Mouse (Mus musculus): ENCODE results near the gene 9330159F19Rik.
A peak's percentile ranks its signal among the peaks of the same experiment; 100 is the strongest.

9330159F19Rik gene

DNA sequence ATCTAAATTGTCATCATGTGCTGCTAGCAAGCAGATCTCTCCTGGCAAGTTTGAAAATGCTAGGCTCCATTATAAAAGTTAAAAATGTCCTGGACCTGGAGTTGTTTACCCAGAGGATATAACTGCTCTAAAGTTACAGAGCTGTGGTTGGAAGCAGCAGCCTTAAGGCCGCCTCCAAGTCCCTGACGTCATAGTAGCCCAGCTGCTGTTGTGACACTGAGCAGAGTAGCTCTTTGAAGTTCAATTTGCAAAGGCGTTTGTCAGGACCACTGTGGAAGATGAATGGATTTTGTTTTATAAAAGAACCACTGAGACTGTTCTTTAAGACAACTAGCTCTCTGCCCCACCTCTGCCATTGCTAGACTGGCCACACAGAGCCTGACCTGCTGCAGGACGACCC is at the start of gene 9330159F19Rik:
Gene 9330159F19Rik, plus strand, starts transcription at position 154 of the 400 bp plus-strand sequence.
- peak; percentile 24 for DNase-seq (ENCODE audit: low read depth, low spot score)

DNA sequence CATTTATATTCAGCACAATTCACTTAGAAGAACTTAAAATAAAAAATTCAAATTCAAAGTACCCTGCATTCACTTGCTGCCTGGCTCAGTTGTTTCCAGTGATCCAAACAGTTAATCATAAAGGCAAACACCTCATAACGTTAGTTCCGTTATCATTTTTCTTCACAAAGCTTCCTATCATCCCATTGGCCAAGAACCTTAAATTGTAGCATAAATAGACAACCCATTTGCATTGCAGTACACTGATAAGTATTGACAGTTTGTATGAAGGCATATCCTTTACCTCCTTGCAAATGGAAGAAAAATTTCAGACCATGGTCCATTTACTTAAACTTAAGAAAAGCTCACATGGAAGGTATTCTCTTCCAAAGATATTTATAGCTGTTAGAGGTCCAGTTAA is 49.7 kb upstream of the 9330159F19Rik start:
- no peak for DNase-seq (ENCODE audit: low read depth, low spot score)

DNA sequence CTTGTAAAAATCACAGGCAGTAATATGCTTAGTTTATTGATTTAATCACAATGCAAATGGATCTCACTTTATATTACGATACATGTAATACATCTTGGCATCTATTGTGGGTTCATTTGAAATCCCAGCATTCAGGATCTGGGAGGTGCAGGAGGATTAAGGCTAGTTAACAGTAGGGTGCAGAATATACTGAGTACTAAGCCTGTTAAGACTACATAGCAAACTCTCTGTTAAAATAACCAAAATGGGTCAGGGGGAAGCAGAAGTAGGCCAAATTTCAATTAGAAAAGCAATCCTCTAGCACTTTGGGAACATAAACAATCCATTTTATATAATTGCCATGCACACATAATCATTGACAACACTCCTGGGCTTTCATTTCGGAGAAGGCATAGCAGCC is 37.6 kb upstream of the 9330159F19Rik start:
- DNase-seq (ENCODE audit: low read depth, low spot score) = no peak

DNA sequence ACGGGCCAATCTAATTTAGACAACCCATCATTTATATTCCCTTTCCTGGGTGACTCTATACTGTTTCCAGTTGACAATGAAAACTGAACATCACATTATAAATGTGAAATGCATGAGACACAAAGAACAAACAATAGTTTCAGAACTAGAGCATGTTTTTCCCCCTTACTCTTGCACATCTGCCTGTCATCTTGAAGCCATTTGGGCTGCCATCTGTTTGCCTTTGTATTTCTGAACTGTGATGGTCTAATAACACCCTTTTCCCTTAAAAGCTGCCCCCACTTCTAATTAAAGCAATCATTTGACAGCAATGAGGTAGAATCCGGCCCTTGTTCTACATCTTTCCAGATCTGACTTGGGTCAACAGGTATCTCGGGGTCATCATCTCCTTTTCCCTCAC is 35.8 kb upstream of the 9330159F19Rik start:
- no peak for DNase-seq (ENCODE audit: low read depth, low spot score)

DNA sequence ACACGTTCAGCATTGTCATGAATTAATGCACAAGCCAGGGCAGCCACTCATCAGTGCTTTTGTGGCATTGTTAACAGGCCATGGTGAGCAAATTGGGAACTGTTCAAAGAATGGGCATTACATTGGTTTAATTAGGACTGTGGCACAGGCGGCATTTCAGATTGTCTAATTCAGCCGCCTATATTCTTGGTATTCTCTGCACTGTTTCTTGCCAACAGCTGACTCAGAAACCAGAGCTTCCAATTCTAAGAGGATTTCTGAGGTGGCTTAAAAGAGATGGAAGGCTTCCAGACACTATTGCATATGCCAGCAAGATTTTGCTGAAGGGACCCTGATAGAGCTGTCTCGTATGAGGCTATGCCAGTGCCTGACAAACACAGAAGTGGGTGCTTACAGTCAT is 34.5 kb upstream of the 9330159F19Rik start:
- peak; percentile 56 for DNase-seq (ENCODE audit: low read depth, low spot score)

DNA sequence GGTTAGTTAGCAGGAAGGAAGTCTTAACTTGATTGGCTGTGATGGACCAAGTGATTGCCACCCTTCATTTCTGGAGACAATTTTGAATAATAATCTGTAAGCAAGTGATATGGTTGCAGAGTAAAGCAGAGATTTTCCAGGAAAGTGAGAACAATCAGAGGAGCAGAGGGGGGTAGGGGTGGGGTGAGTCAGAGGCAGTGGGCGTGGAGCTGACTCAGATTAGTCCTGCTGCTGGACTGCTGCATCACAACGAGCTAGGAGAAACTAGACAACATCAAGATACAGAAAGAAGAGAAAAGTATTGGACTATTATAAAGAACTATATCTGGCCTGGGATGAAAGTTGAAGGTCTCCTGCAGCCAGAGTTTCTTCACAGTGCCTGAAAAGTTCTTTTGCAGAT is 33.4 kb upstream of the 9330159F19Rik start:
- peak; percentile 82 for DNase-seq (ENCODE audit: low read depth, low spot score)

DNA sequence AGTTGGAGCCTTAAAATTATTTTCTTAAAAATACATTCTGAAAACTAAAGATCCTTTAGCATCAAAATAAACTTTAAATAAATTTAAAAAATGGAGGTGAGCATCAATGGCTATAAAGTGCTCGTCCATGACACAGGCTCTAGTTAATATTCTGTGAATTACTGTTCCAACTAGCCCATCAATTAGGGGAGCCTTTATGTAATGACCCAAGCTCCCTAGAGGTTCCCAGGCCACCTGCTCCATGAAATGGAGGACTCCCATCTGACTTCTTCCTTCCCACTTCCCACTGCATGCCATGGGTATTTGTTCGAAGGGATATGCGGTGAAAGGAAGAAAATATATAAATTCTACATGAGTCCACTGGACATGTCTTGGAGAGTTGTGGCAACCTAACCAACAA is 31.2 kb upstream of the 9330159F19Rik start:
- no peak for DNase-seq (ENCODE audit: low read depth, low spot score)

DNA sequence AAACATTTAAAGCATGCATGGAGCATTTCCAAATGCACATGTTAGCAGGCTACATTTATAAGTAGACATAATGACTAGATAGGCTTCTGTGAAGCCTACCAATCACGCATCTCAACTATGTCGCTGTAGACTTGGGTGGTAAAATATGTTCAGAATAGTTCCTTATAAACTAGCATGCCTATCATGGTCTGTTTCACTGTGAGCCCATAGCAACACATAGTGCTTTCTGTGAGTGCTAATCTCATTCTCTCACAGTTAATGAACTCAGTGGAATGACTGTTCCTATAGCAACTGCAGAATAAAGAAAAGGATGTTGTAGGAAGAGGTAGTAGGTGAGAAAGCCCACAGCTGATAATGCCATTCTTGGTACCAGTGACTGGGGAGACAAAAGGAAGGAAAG is 30.4 kb upstream of the 9330159F19Rik start:
- DNase-seq (ENCODE audit: low read depth, low spot score) = no peak

DNA sequence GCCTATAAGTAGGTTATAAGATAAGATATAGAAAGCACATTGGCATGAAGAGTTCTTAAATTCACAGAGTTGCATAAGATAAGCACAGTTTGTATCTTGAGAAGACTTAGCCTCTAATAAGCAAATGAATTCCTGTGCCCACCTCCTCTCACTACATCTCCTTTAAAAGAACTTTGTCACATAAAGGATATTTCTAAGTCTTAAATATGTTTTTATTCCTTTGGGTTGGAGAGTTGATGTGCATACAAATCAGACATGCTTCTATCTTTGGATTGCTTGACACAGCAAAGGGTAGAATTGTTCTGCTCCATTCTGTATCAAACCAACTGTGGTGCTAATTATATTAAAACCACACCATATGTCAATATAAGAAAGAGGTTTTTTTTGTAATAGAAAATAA is 17.6 kb upstream of the 9330159F19Rik start:
- DNase-seq (ENCODE audit: low read depth, low spot score) = no peak

DNA sequence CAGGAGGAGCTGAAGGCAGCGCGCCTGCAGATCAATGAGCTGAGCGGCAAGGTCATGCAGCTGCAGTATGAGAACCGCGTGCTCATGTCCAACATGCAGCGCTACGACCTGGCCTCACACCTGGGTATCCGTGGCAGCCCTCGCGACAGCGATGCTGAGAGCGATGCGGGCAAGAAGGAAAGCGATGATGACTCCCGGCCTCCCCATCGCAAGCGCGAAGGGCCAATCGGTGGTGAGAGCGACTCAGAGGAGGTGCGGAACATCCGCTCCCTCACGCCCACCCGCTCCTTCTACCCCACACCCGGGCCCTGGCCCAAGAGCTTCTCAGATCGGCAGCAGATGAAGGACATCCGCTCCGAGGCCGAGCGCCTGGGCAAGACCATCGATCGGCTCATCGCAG is 14.6 kb upstream of the 9330159F19Rik start:
- DNase-seq (ENCODE audit: low read depth, low spot score) = no peak

DNA sequence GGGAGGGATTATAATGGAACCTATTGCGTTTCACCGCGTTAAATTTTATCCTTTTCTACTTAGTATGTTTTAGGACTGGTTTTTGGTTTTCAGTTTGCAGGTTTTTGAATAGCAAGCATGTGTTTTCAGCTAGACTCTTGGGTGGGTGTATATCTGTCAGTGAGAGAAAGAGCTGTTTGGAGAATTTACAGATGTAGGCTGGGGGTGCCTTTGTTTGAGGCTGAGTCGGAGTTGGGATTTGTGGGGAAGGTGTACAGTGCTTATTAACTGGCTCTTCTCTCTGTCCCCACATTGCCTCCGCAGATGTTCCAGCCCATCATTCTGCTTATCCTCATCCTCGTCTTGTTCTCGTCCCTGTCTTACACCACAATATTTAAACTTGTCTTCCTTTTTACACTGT is 12.8 kb upstream of the 9330159F19Rik start, which contains the start of gene Gm49353:
Gene Gm49353, plus strand, starts transcription at position 313 of the 400 bp plus-strand sequence.
- no peak for DNase-seq (ENCODE audit: low read depth, low spot score)

DNA sequence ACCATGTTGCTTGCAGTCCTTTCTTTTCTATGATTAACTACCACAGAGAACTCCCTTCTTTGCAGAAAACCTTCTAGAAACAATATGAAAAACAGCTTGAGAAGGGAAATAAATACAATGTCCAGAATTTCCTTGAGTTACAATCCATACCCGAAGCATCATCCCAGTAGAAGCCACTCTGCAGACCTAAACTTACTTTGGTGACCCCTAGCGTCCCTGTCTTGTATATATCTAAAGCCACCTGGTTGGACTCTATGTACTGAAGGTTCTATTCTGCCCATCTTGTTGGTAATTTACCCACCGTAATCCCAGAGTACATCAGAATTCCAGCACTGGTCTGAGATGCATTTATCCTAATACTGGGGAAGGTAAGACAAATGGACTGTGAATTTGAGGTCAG is 11.6 kb upstream of the 9330159F19Rik start:
- DNase-seq (ENCODE audit: low read depth, low spot score) = peak; percentile 57

DNA sequence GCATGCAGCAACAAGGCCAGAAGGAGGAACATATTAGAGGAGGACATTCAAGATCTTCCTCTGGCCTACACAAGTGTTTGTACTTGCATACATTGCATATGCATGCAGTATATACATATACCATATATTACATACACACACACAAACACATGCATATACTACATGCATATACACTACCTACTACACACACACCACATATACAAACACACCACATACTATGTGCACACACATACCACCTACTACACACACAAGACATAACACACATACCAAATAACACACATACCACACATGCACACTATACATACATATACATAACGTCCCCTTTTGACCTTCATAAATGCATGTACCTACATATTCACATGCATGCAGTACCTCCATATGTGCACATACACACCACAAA is 10.8 kb upstream of the 9330159F19Rik start:
- DNase-seq (ENCODE audit: low read depth, low spot score) = no peak

DNA sequence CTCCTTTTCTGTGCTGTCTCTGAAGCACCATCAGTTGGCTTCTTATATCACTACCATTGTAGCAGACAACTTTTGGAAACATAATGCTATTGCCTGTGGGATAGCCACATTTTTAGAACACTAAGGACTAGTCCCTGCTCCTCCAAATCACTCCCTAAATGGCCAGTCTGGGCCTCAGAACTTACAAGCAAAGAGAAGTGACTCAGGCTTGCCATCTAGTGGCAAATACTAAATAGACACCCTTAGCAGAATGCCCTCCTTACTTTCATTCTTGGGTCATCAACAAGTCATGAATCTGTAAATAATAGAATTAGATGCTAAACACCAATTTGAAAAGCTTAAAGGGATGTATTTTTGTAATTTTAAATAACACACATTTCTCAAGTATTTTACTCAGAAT is 4.7 kb upstream of the 9330159F19Rik start:
- DNase-seq (ENCODE audit: low read depth, low spot score) = peak; percentile 85

DNA sequence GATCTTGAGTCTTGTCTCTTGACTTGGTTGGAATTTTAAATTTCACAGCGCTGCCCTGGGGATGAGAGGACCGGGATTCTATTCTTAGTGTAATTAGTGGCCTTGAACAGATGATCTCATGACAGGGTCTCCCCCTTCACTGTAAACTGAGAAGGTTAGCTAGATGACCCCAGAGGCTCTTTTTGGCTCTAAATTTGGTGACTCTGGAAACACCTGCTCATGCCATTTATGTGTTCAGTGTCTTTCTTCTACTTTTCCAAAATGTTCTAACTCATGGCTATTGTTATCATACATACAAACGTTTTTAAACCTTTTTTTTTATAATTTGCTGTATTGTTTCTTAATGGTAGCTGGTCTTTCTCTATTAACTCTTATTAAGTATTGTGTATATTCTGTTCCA is 2.7 kb upstream of the 9330159F19Rik start:
- DNase-seq (ENCODE audit: low read depth, low spot score) = no peak

DNA sequence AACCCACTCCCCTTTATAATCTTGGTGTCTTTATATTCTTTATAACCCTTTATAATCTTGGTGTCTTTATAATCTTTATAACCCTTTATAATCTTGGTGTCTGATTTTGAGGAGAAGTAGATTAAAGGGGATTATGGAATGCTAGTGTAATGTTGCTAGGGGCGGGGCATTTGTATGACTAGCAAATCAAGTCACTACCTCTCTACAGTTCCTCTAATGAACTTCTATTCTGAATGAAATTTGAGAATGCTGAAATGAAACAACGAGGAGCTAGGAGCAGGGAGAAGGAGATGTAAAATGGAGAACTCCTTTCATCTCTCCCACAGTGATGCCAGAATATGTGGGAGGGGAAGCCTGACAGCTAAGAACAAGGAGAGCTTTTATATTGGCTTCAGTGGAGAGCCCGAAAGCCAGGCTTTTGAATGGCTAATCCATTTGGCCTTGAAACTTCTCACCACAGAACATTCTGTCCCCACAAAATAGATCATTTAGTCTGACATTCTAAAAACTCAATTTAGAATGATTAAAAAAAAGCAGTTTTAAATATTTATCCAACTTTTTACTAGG is 2.2 kb downstream of the 9330159F19Rik start:
- DNase-seq (ENCODE audit: low read depth, low spot score) = no peak

DNA sequence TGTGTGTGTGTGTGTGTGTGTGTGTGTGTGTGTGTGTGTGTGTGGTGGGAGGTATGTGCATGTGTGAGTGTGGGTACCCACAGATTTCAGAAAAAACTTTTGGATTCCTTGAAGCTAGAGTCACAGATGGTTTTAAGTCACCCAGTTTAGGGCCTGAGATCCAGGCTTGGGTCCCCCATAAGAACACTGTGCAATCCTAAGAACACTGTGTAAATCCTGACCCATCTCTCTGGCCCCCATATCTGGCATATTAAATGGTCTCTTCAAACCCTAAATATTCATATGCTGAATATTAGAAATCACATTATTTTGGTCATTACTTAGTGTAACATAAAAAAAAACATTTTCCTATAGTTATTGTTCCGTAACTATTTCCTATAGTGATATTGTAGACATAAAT is 5.6 kb downstream of the 9330159F19Rik start:
- no peak for DNase-seq (ENCODE audit: low read depth, low spot score)

DNA sequence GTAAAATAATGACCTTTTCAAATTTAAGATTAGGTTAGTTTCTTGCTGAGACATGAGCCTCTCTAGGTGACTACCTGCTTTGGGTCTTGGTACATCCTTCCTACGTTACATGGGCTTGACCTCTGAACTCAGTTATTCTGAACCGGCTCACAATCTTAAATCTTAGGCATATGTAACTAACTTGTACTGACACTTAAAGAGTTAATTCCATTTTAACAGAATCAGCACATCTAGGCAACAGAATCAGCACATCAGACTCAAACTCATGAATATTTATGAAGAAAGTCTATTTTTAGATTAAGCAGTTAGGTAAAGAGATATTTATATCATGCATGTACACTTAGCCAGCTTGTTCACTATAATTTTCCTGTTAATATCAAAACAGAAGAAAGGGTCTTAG is 6.0 kb downstream of the 9330159F19Rik start:
- no peak for DNase-seq (ENCODE audit: low read depth, low spot score)

DNA sequence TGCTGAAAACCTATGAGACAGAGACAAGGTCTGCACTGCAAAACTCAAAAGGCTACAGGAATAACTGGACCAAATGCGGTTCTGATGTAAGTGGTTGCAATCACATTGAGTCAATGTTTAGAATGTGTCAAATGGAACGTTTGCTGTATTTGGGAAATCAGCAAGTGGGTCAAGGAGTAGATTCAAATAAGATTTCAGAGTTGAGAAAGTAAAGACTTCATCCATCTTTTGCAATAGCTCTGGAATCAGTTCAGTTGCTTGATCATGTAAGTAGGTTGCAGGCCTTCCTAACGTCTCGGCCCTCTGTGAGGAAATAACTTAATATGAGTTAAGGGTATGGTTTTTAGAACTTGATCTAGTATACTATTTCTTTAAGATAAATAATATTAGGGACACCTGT is 13.9 kb downstream of the 9330159F19Rik start:
- no peak for DNase-seq (ENCODE audit: low read depth, low spot score)

DNA sequence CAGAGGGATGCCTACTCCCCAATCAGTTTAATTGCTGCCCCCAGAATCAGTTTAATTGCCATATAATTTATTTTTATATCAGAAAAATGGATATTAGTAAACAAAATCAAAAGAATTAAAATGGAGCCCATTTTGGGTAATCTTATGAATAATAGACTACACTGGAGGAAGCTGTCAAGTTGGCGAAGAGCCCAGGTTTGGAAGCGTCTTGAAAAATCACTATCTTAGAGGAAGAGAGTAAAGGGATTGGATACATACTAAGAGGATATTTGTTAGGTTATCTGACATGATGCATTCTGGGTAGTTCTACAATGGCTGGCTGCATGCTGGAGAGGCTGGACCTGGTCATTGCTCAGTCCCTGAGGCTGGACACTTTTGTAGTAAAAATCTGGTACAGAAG is 19.8 kb downstream of the 9330159F19Rik start:
- DNase-seq (ENCODE audit: low read depth, low spot score) = no peak
